Mouse (Mus musculus): ENCODE results near the gene Ifih1. TPM values are rescaled to one million over a fixed set of nuclear protein-coding genes. Genes with fewer than 3 reads are reported as not detected.
A peak's percentile ranks its signal among the peaks of the same experiment; 100 is the strongest.

Ifih1 gene
- total RNA-seq, 4 experiments from 2014 or later, result 2.5 to 3.5 (median 2.9) TPM

GRCm38 (mm10) chr2:62639869-62640268 is 6.2 kb downstream of the Ifih1 start:
- DNase-seq (ENCODE audit: low spot score in 2 of 2), result no peak

DNA sequence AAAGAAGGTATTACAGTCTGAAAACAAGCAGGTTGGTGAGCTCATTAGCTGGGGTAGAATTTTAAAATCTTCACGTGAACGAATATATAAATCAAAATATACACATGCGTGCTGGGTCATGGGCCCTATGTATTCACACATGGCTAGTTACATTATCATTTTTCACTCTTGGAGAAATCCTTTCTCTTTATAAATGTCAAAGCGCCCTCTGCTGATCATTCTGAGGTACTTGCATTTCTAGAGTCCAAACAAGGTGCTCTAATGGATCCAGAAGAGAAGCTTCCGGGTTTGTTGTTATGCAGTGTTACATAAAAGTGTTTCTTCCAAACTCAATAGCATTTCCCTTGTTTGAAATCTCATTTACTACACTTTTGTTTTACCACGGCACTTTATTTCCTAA is 15.6 kb downstream of the Ifih1 start:
- DNase-seq (ENCODE audit: low spot score in 2 of 2), result no peak

DNA sequence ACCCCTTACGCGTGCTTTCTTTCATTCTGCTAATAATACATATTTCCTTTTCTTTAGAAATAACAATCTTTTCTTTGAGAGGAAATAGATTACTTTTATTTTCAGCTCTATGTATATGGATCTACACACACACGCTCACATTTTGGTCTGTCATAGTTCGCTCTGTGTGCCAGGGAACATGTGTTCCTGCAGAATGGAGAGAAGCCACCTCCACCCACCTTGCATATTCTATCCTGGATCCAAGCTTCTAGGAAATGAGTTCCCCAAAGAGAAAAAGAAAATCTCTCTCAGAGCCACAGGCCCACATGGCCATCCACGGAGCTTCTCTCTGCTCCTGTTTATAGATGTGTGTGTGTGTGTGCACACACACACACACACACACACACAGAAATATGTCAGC is 17.7 kb downstream of the Ifih1 start:
- no peak for DNase-seq (ENCODE audit: low spot score in 2 of 2)

GRCm38 (mm10) chr2:62627728-62628127 is 18.3 kb downstream of the Ifih1 start:
- no peak for DNase-seq (ENCODE audit: low spot score in 2 of 2)

DNA sequence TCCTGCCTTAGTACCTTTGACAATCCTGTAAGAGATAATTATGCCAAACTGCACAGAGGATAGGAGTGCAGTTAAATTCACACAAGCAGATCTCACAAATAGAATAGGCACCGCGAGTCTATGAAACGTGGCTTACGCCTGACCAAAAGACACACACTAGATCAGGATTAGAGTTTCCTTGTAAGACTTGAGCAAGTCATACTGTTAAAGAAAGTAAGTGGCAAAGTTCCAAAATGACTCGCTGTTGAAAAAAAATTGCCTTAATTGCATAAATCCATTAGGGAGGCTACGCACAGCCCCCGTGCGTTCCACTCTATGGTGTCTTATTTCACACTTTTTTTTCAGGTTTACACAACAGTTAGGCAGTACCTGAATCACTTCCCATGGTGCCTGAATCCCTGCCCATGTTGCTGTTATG is 23.0 kb downstream of the Ifih1 start:
- DNase-seq (ENCODE audit: low spot score in 2 of 2), result no peak

- DNase-seq (ENCODE audit: low spot score in 2 of 2), result no peak
Measured at GRCm38 (mm10) chr2:62619679-62620078, 26.4 kb downstream of the Ifih1 start.

DNA sequence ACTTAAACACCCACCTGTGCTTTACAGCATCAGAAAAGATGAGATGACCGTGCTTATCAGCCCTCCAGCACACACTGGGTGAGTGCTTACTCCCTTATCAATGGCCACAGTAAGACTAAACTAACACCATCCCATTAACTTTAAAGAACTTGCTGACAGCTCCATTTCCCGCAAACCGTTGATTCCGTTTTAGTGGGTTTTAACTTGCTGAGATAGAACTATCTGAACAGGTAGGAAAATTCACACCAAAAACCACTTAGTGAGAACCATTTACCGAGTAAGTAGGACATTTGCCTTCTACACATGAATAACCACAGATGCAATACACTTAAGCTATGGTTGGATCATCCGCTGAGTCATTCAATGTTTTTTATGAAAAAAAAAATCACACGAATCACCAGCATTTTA is 27.1 kb downstream of the Ifih1 start:
- DNase-seq (ENCODE audit: low spot score in 2 of 2), result no peak

- DNase-seq (ENCODE audit: low spot score in 2 of 2), result no peak
Measured at GRCm38 (mm10) chr2:62613133-62613532, 32.9 kb downstream of the Ifih1 start.

- no peak for DNase-seq (ENCODE audit: low spot score in 2 of 2)
Measured at GRCm38 (mm10) chr2:62606205-62606604, 39.9 kb downstream of the Ifih1 start.

GRCm38 (mm10) chr2:62603530-62603929 is 42.5 kb downstream of the Ifih1 start:
- no peak for DNase-seq (ENCODE audit: low spot score in 2 of 2)

- no peak for DNase-seq (ENCODE audit: low spot score in 2 of 2)
Measured at GRCm38 (mm10) chr2:62596586-62596985, 49.5 kb downstream of the Ifih1 start.

DNA sequence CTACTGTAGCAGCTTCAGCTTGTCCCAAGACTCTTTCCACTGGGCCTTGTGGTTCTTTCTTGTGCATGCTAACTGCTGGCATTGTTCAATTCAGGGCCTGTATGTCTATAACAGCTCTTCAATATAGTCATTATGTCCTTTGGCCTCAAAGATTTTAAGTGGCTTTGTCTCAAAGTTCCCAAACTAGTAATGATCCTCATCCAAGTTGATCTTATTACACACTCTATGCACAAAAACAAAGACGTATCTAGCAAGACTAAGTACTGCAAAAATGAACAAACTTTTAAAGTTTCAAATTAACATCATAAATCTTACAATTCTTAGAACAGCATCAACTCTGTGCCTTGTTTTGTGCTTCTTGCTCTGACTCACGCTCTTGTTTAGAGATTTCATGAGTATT is 51.6 kb downstream of the Ifih1 start:
- no peak for DNase-seq (ENCODE audit: low spot score in 2 of 2)

- DNase-seq (ENCODE audit: low spot score in 2 of 2), result no peak
Measured at GRCm38 (mm10) chr2:62591555-62591954, 54.5 kb downstream of the Ifih1 start.

GRCm38 (mm10) chr2:62589333-62589732 is 56.7 kb downstream of the Ifih1 start:
- no peak for DNase-seq (ENCODE audit: low spot score in 2 of 2)

GRCm38 (mm10) chr2:62585769-62586168 is 60.3 kb downstream of the Ifih1 start:
- no peak for DNase-seq (ENCODE audit: low spot score in 2 of 2)

DNA sequence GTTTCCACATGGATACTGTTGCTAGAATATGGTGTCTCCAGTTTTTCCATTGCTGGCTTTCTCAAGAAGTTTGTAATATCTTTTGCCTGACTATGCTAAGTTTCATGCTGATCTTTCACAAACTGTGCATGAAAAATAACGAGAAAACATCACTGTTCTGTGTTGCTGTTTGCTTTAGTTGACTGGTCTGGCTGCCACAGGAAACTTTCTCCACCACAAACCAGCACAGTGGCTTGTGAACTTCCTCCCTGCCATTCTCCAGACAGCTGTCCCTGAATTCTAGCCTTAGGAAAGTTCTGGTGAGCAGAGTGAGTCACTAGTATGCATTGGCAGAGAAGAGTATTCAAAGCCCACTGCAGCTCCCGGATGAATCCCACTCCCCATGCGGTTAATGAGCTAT is 71.1 kb downstream of the Ifih1 start:
- DNase-seq (ENCODE audit: low spot score in 2 of 2), result no peak

- no peak for DNase-seq (ENCODE audit: low spot score in 2 of 2)
Measured at GRCm38 (mm10) chr2:62574250-62574649, 71.8 kb downstream of the Ifih1 start.

DNA sequence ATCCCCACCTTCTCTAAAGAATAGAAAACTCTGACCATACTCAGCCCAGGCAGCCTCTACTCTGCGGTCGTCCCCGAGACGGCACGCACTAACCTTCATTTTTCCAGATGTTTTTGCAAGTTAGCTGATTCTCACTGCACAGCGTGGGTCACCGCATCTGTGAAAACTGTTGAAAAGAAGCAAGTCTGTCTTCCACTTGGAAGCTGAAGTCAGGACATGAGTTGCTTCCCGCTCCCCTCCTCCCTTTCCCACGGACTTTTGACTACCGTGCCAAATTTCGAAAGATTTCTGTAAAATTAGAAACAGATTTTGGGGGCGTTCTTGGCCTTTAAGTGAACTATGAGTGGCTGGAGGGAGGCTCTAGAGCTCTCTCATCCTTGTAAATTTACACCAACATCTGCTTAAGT is 72.3 kb downstream of the Ifih1 start, which contains the start of gene Fap:
Gene Fap, minus strand, starts transcription at position 323 of the 407 bp plus-strand sequence.
- peak; percentile 28 to 33 for DNase-seq (ENCODE audit: low spot score in 2 of 2)

DNA sequence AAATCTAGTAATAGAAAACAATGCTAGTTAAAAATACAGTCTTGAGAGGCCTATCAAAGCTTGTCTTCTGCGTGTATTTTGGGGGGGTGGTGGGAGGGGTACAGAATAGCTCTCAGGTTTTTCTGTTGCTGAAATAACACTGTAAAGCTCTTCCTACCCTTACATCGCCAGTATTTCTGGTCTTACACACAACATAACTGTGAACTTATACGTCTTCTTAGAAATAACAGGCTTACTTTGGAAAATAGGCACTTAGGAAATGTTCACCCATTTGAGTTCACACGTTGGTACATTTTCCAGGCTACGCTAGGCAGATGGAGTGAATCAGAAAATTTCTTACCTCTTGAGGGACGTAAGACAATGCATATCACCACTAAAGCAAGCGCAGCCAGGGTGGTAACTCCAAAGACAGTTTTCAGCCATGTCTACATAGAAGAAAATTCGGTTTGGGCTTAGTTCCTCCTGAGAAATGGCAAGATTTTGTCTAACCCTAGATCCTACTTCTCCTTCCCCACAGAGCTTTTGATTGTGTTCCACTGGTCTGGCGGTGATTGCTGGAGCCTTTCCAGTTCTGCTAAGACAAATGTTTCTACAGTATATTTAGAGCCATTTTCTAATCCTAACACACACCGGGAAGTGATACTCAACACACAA is 72.8 kb downstream of the Ifih1 start:
- no peak for DNase-seq (ENCODE audit: low spot score in 2 of 2)

GRCm38 (mm10) chr2:62564687-62565086 is 81.4 kb downstream of the Ifih1 start:
- DNase-seq (ENCODE audit: low spot score in 2 of 2), result no peak

DNA sequence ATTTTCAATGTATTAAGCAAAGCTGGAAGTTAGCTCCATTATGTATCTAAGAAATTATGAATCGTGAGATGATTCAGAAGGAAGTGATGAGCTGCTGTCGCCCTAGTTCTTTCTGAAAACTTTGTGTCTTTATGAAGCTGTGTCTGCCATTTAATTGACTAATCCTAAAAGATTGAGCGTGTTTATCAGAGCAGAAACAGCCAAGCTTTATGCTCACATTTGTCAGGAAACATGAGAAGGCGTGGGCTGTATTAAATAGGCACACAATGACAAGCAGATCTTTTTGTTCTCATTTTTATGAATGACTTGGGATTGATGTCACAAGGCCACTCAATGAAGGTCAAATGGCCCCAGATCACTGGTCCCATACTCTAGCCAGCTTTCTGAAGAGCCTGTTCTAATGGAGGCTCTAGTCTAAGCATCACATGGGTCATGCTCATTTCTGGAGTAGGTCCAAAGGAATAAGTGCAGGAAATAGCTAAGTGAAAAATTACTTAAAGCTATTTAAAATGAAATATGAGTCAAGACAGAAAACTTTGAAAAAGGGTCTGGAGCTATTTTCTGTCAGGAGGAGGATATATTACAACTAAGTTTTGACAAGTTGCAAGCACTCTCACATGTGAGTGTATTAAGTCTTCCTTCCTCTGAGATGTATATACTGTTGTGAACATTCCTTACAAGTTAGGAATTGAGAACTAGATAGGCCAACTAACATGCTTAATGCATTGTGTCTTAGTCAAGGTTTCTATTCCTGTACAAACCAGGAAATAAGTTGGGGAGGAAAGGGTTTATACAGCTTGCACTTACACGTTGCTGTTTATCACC is 83.2 kb downstream of the Ifih1 start:
- no peak for DNase-seq (ENCODE audit: low spot score in 2 of 2)

DNA sequence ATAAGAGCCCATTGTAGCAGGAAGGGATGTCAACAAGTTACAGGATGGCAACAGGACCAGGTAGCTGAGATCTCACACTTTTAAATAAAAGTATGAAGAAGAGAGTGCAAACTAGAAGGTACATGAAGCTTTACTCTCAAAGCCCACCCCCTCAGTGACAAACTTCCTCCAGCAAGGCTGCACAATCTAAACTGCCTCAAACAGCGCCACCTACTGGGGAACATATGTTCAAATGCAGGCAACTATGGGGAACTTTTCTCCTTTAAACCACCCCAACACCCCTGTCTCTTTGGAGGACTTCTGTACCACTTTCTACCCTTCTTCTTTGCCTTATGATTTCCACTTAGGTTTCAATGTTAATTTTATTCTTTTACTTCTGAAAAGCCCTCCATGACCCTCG is 88.6 kb downstream of the Ifih1 start:
- DNase-seq (ENCODE audit: low spot score in 2 of 2), result no peak

- DNase-seq (ENCODE audit: low spot score in 2 of 2), result no peak
Measured at GRCm38 (mm10) chr2:62556349-62556748, 89.7 kb downstream of the Ifih1 start.

Measured in gastrocnemius, adult 8-10 months (tissue).